Mouse (Mus musculus) bone marrow, adult 2 months (tissue): ENCODE data around the gene Casz1.

Experiments
- CTCF ChIP-seq: fragments of 200-500 bp; IDR thresholded peaks from 2 replicates; pipeline ENCODE4 v1.5.1; 2011; ENCODE audit warnings: low read length, control low read depth; ENCODE audit not compliant: control insufficient read depth, insufficient read depth
- POLR2A ChIP-seq: fragments of 200-500 bp; IDR thresholded peaks from 2 replicates; pipeline ENCODE4 v1.6.1; 2011; ENCODE audit warnings: low read depth, mild to moderate bottlenecking, control low read depth, low read length, borderline replicate concordance; ENCODE audit not compliant: control insufficient read depth

DNA sequence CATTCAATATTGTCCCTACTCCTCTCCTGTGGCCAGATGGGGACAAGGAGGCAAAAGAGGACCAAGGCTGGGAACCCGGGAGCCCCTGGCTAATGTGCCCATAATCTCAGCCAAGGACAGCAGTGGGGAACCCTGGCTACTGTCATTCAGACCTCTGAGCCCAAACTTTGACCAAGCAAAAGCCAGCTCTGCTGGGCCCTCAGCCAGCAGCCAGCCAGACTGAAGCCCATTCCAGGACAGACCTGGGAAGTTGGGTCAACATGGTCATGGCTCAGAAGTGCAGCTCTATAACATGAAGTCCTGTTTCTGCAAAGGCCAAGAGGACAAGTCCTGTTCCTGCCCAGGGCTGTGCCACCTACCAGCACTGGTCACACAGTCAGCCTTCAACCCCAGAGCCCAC, 157.9 kb downstream of the Casz1 start:
- TF ChIP-seq POLR2A (no peak), CTCF (no peak)
